Mouse (Mus musculus) lung, embryonic 15.5 days (tissue): ENCODE results near the gene 2900011O08Rik. TPM values are rescaled to one million over a fixed set of nuclear protein-coding genes. Genes with fewer than 3 reads are reported as not detected.
"Not testable (repeated sequence)": the region's sequence is repeated elsewhere in the genome, so short reads cannot be mapped to it uniquely, and the experiment has no call there.

Experiments
- ATAC-seq: fragments of 200-750 bp; cut with Nextera tagmentation; 2 replicates; pipeline ENCODE4 v1.8.0; 2017; ENCODE audit warnings: moderate number of reproducible peaks, borderline replicate concordance; ENCODE audit not compliant: low FRiP score, low TSS enrichment; ENCODE audit errors: extremely low read depth
- H3K27ac ChIP-seq: fragments of 300-500 bp; sonication (generic); 2 replicates; pipeline ENCODE4 v1.5.1; 2015; ENCODE audit warnings: moderate library complexity, mild to moderate bottlenecking, inconsistent platforms
- H3K27me3 ChIP-seq: fragments of 300-500 bp; sonication (generic); 2 replicates; pipeline ENCODE4 v1.6.1; 2015; ENCODE audit warnings: inconsistent platforms
- H3K36me3 ChIP-seq: fragments of 300-500 bp; sonication (generic); 2 replicates; pipeline ENCODE4 v1.6.1; 2015; ENCODE audit warnings: inconsistent platforms
- H3K4me1 ChIP-seq: fragments of 300-500 bp; sonication (generic); 2 replicates; pipeline ENCODE4 v1.6.1; 2015; ENCODE audit warnings: inconsistent platforms
- H3K4me2 ChIP-seq: fragments of 300-500 bp; sonication (generic); 2 replicates; pipeline ENCODE4 v1.6.1; 2015; ENCODE audit warnings: inconsistent platforms, mild to moderate bottlenecking, moderate library complexity
- H3K4me3 ChIP-seq: fragments of 300-500 bp; sonication (generic); 2 replicates; pipeline ENCODE4 v1.5.1; 2015; ENCODE audit warnings: mild to moderate bottlenecking, inconsistent platforms
- H3K9ac ChIP-seq: fragments of 300-500 bp; sonication (generic); 2 replicates; pipeline ENCODE4 v1.6.1; 2015; ENCODE audit warnings: inconsistent platforms
- H3K9me3 ChIP-seq: fragments of 300-500 bp; sonication (generic); 2 replicates; pipeline ENCODE4 v1.6.1; 2016; ENCODE audit warnings: inconsistent platforms
- WGBS: fragments of 180-500 bp; shearing (Covaris S2); methylation state at CpG from one replicate; pipeline ENCODE4 v1.1.7; 2015; 5-methylcytosine and 5-hydroxymethylcytosine counted together
- polyA plus RNA-seq: library from polyadenylated mRNA; unstranded; fragments of >200 nt; fragmentation: Nextera tagmentation; extraction: Ambion mirVana; gene quantifications from 2 replicates; pipeline ENCODE4 v1.2.1, GENCODE M21; 2015

The 2900011O08Rik gene
- polyA plus RNA-seq, 1 experiment from 2014 or later = 0.59 TPM

- Histone ChIP-seq H3K4me3 (no peak overlapping the region), H3K27ac (no peak overlapping the region), H3K4me1 (no peaks in the 10 kb centered on the region), H3K9me3 (no peaks in the 10 kb centered on the region), H3K27me3 (no peaks in the 10 kb centered on the region), H3K36me3 (no peaks in the 10 kb centered on the region), H3K9ac (no peak overlapping the region), H3K4me2 (no peak overlapping the region)
- ATAC-seq = no peak
- WGBS = 56% methylated on average over 4 of the region's 4 CpGs
These were observed 59.9 kb downstream of the 2900011O08Rik start for GRCm38 (mm10) chr16:14046224-14046756.

GRCm38 (mm10) chr16:14052221-14052620 is 65.8 kb downstream of the 2900011O08Rik start:
- no peaks in the 10 kb centered on the region for H3K4me1 ChIP-seq
- no peak overlapping the region for H3K4me2 ChIP-seq
- H3K4me3 ChIP-seq = no peak overlapping the region
- WGBS = 88% methylated on average over 2 of the region's 2 CpGs
- H3K36me3 ChIP-seq = no peaks in the 10 kb centered on the region
- no peaks in the 10 kb centered on the region for H3K9me3 ChIP-seq
- H3K9ac ChIP-seq = no peak overlapping the region
- no peak overlapping the region for H3K27ac ChIP-seq
- H3K27me3 ChIP-seq = no peaks in the 10 kb centered on the region
- ATAC-seq = no peak

GRCm38 (mm10) chr16:14053116-14053515 is 66.7 kb downstream of the 2900011O08Rik start:
- Histone ChIP-seq H3K9me3 (no peaks in the 10 kb centered on the region), H3K27me3 (no peaks in the 10 kb centered on the region), H3K36me3 (no peaks in the 10 kb centered on the region), H3K4me2 (no peak overlapping the region), H3K27ac (no peak overlapping the region), H3K4me1 (no peaks in the 10 kb centered on the region), H3K4me3 (no peak overlapping the region), H3K9ac (no peak overlapping the region)
- no peak for ATAC-seq
- whole genome bisulfite sequencing = 78% methylated on average over 5 of the region's 5 CpGs

- Histone ChIP-seq H3K4me3 (no peak overlapping the region), H3K27me3 (no peaks in the 10 kb centered on the region), H3K4me2 (no peak overlapping the region), H3K9me3 (no peaks in the 10 kb centered on the region), H3K36me3 (no peaks in the 10 kb centered on the region), H3K4me1 (no peaks in the 10 kb centered on the region), H3K9ac (no peak overlapping the region), H3K27ac (no peak overlapping the region)
- ATAC-seq = no peak
- 43% methylated on average over 1 of the region's 1 CpGs for WGBS
These were observed 68.9 kb downstream of the 2900011O08Rik start for GRCm38 (mm10) chr16:14055271-14055670.

- Histone ChIP-seq H3K9ac (no peak overlapping the region), H3K9me3 (no peaks in the 10 kb centered on the region), H3K4me2 (no peak overlapping the region), H3K4me1 (no peaks in the 10 kb centered on the region), H3K36me3 (no peaks in the 10 kb centered on the region), H3K4me3 (no peak overlapping the region), H3K27ac (no peak overlapping the region), H3K27me3 (no peaks in the 10 kb centered on the region)
- no peak for ATAC-seq
- WGBS = 56% methylated on average over 4 of the region's 4 CpGs
These were observed 70.3 kb downstream of the 2900011O08Rik start for GRCm38 (mm10) chr16:14056734-14057133.

- WGBS = 11% methylated on average over 1 of the region's 1 CpGs
- Histone ChIP-seq H3K4me1 (no peaks in the 10 kb centered on the region), H3K36me3 (no peaks in the 10 kb centered on the region), H3K9ac (no peak overlapping the region), H3K27me3 (no peaks in the 10 kb centered on the region), H3K27ac (no peak overlapping the region), H3K9me3 (no peaks in the 10 kb centered on the region), H3K4me2 (no peak overlapping the region), H3K4me3 (no peak overlapping the region)
- no peak for ATAC-seq
These were observed 72.1 kb downstream of the 2900011O08Rik start for GRCm38 (mm10) chr16:14058541-14058940.

- Histone ChIP-seq H3K4me2 (no peak overlapping the region), H3K4me1 (no peaks in the 10 kb centered on the region), H3K27ac (no peak overlapping the region), H3K9ac (no peak overlapping the region), H3K4me3 (no peak overlapping the region), H3K36me3 (no peaks in the 10 kb centered on the region), H3K27me3 (no peaks in the 10 kb centered on the region), H3K9me3 (no peaks in the 10 kb centered on the region)
- no peak for ATAC-seq
- 27% methylated on average over 1 of the region's 1 CpGs for WGBS
These were observed 72.9 kb downstream of the 2900011O08Rik start for GRCm38 (mm10) chr16:14059118-14059854.

GRCm38 (mm10) chr16:14059869-14060268 is 73.5 kb downstream of the 2900011O08Rik start:
- Histone ChIP-seq H3K9me3 (no peaks in the 10 kb centered on the region), H3K27ac (no peak overlapping the region), H3K27me3 (no peaks in the 10 kb centered on the region), H3K4me2 (no peak overlapping the region), H3K9ac (no peak overlapping the region), H3K4me1 (no peaks in the 10 kb centered on the region), H3K4me3 (no peak overlapping the region), H3K36me3 (no peaks in the 10 kb centered on the region)
- ATAC-seq = no peak
- 67% methylated on average over 5 of the region's 5 CpGs for WGBS

- not testable (repeated sequence) for H3K4me2 ChIP-seq, H3K4me3 ChIP-seq, H3K36me3 ChIP-seq, ATAC-seq, H3K4me1 ChIP-seq, H3K9ac ChIP-seq, H3K27ac ChIP-seq, H3K9me3 ChIP-seq, H3K27me3 ChIP-seq
- 78% methylated on average over 4 of the region's 4 CpGs for WGBS
These were observed 80.2 kb downstream of the 2900011O08Rik start for GRCm38 (mm10) chr16:14066571-14066970.

GRCm38 (mm10) chr16:14068701-14069100 is 82.3 kb downstream of the 2900011O08Rik start:
- H3K9ac ChIP-seq, H3K4me3 ChIP-seq, ATAC-seq, H3K9me3 ChIP-seq, H3K4me2 ChIP-seq, H3K4me1 ChIP-seq, H3K36me3 ChIP-seq, H3K27me3 ChIP-seq, H3K27ac ChIP-seq: not testable (repeated sequence)
- 69% methylated on average over 2 of the region's 2 CpGs for WGBS

- no peak overlapping the region for H3K4me2 ChIP-seq
- H3K4me1 ChIP-seq = no peaks in the 10 kb centered on the region
- no peaks in the 10 kb centered on the region for H3K36me3 ChIP-seq
- H3K27me3 ChIP-seq = no peaks in the 10 kb centered on the region
- no peak overlapping the region for H3K27ac ChIP-seq
- no peak for ATAC-seq
- no peaks in the 10 kb centered on the region for H3K9me3 ChIP-seq
- 55% methylated on average over 5 of the region's 5 CpGs for WGBS
- no peak overlapping the region for H3K9ac ChIP-seq
- no peak overlapping the region for H3K4me3 ChIP-seq
These were observed 84.2 kb downstream of the 2900011O08Rik start for GRCm38 (mm10) chr16:14070471-14071169.

- Histone ChIP-seq H3K27me3 (no peaks in the 10 kb centered on the region), H3K27ac (no peak overlapping the region), H3K4me2 (no peak overlapping the region), H3K9me3 (no peaks in the 10 kb centered on the region), H3K4me3 (no peak overlapping the region), H3K36me3 (no peaks in the 10 kb centered on the region), H3K4me1 (no peaks in the 10 kb centered on the region), H3K9ac (no peak overlapping the region)
- 69% methylated on average over 2 of the region's 2 CpGs for WGBS
- ATAC-seq = no peak
These were observed 96.5 kb downstream of the 2900011O08Rik start for GRCm38 (mm10) chr16:14082925-14083324.
